34 mouse cellular contexts compared by ENCODE assay signal in the genomic region with DNA sequence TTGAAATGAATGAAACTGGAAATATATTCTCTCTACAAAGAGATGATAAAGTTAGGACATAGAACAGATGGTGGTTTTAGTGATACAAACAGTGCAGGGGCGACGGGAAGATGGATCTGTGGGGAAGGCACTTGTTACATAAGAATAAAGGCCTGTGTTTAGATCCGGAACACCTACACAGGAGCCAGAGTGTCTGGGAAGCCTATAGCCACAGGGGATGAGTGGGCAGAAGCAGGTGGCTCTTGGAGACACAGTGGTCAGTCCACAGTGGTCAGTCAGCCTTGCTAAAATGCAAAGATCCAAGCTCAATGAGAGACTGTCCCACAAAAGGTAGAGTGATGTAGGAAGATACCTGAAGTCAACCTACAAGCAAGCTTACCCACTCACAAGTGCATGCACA. TPM values are rescaled to one million over a fixed set of nuclear protein-coding genes. Genes with fewer than 3 reads are reported as not detected.
DNase-seq lines count a peak whose midpoint lies in the region; ATAC-seq and TF ChIP-seq lines count a peak whose summit lies in the region.
"Had no signal": no experiment of that assay in that cellular context is flagged by ENCODE, and none has a peak within 500 bp of the region (broad histone marks: within the 10 kb centered on the region; RNA-seq: fewer than 3 reads in every experiment).

No protein-coding gene starts in this region.

- no peak overlapping the region for H3K4me2 ChIP-seq in lung, postnatal 0 days (replicated peaks; ENCODE audit: low read depth, low read length)
- H3K4me2 ChIP-seq: embryonic facial prominence, embryonic 13.5 days; forebrain, embryonic 15.5 days; hindbrain, embryonic 15.5 days; limb, embryonic 12.5 days; liver, embryonic 15.5 days; lung, embryonic 14.5 days; midbrain, embryonic 15.5 days; neural tube, embryonic 15.5 days had no signal

- H3K4me1 ChIP-seq in lung, postnatal 0 days (ENCODE audit: insufficient read depth, low read depth, low read length): no peaks in the 10 kb centered on the region
- H3K4me1 ChIP-seq in cerebellum, adult 2 months (ENCODE audit: control insufficient read depth, insufficient read depth, low read length): no peaks in the 10 kb centered on the region
- H3K4me1 ChIP-seq: forebrain, embryonic 10.5 days; forebrain, embryonic 15.5 days; hindbrain, embryonic 10.5 days; hindbrain, embryonic 15.5 days; limb, embryonic 12.5 days; liver, embryonic 15.5 days; midbrain, embryonic 10.5 days; midbrain, embryonic 15.5 days had no signal

- no peaks in the 10 kb centered on the region for H3K27me3 ChIP-seq in lung, postnatal 0 days (replicated peaks; ENCODE audit: insufficient read depth, low read length)
- H3K27me3 ChIP-seq in cerebellum, adult 2 months (ENCODE audit: control insufficient read depth, insufficient read depth, low read length): no peaks in the 10 kb centered on the region; the same call in 1 of the 2 replicates
- H3K27me3 ChIP-seq: embryonic facial prominence, embryonic 13.5 days; forebrain, embryonic 15.5 days; hindbrain, embryonic 15.5 days; limb, embryonic 12.5 days; liver, embryonic 15.5 days; midbrain, embryonic 15.5 days; neural tube, embryonic 15.5 days; Patski had no signal

- 73% methylated on average over 3 of the region's 3 CpGs for WGBS in lung, postnatal 0 days
- WGBS in cerebellum, adult 2 months: 64% methylated on average over 3 of the region's 3 CpGs

- TF ChIP-seq POLR2A in cerebellum, adult 2 months (IDR thresholded peaks at IDR 0.05; ENCODE audit: borderline replicate concordance, insufficient read depth, low read length): no peak

- H3K9ac ChIP-seq in lung, postnatal 0 days (replicated peaks; ENCODE audit: low read depth): no peak overlapping the region
- H3K9ac ChIP-seq: embryonic facial prominence, embryonic 13.5 days; forebrain, embryonic 15.5 days; hindbrain, embryonic 15.5 days; limb, embryonic 12.5 days; liver, embryonic 15.5 days; lung, embryonic 14.5 days; midbrain, embryonic 15.5 days; neural tube, embryonic 15.5 days had no signal

- no peaks in the 10 kb centered on the region for H3K9me3 ChIP-seq in lung, postnatal 0 days (ENCODE audit: low read length)
- H3K9me3 ChIP-seq: embryonic facial prominence, embryonic 13.5 days; forebrain, embryonic 10.5 days; forebrain, embryonic 15.5 days; hindbrain, embryonic 10.5 days; hindbrain, embryonic 15.5 days; limb, embryonic 12.5 days; liver, embryonic 15.5 days; midbrain, embryonic 10.5 days; midbrain, embryonic 15.5 days; neural tube, embryonic 15.5 days had no signal

- H3K36me3 ChIP-seq in lung, postnatal 0 days (ENCODE audit: insufficient read depth, low read length): no peaks in the 10 kb centered on the region
- H3K36me3 ChIP-seq: embryonic facial prominence, embryonic 13.5 days; forebrain, embryonic 10.5 days; forebrain, embryonic 15.5 days; hindbrain, embryonic 10.5 days; hindbrain, embryonic 15.5 days; limb, embryonic 12.5 days; liver, embryonic 15.5 days; midbrain, embryonic 10.5 days; midbrain, embryonic 15.5 days; neural tube, embryonic 15.5 days had no signal

- intact Hi-C loops in left cerebral cortex, postnatal 25 days (cut with DNase I): loop anchor here (2.0 to 5.0 kb wide), 2 partner anchors 31 to 114 kb away; no protein-coding TSS in a partner anchor

- no peak overlapping the region for H3K4me3 ChIP-seq in lung, postnatal 0 days (ENCODE audit: low read depth, low read length)
- H3K4me3 ChIP-seq in cerebellum, adult 2 months (replicated peaks; ENCODE audit: insufficient read depth, low read depth, low read length): no peak overlapping the region
- H3K4me3 ChIP-seq: embryonic facial prominence, embryonic 13.5 days; forebrain, embryonic 10.5 days; forebrain, embryonic 15.5 days; hindbrain, embryonic 10.5 days; hindbrain, embryonic 15.5 days; limb, embryonic 12.5 days; liver, embryonic 15.5 days; midbrain, embryonic 10.5 days; midbrain, embryonic 15.5 days; neural tube, embryonic 15.5 days had no signal

- TF ChIP-seq CTCF in lung, postnatal 0 days (IDR thresholded peaks at IDR 0.05): no peak
- TF ChIP-seq CTCF in cerebellum, adult 2 months (IDR thresholded peaks at IDR 0.05; ENCODE audit: borderline replicate concordance, insufficient read depth, low read depth, low read length): no peak

- TF ChIP-seq EP300 in lung, postnatal 0 days (IDR thresholded peaks at IDR 0.05): no peak

- no peak overlapping the region for H3K27ac ChIP-seq in lung, postnatal 0 days (ENCODE audit: low read length)
- no peak overlapping the region for H3K27ac ChIP-seq in cerebellum, adult 2 months (ENCODE audit: insufficient read depth, low read length)
- H3K27ac ChIP-seq: embryonic facial prominence, embryonic 13.5 days; forebrain, embryonic 10.5 days; forebrain, embryonic 15.5 days; hindbrain, embryonic 10.5 days; hindbrain, embryonic 15.5 days; limb, embryonic 12.5 days; liver, embryonic 15.5 days; midbrain, embryonic 10.5 days; midbrain, embryonic 15.5 days; neural tube, embryonic 15.5 days; stomach, postnatal 0 days had no signal

- DNase-seq in layer of hippocampus, adult 9-11 months: peak; percentile 30
- no peak for DNase-seq in layer of hippocampus, adult 11-12 months (ENCODE audit: low spot score)
- DNase-seq in right cerebral cortex, adult 2 months (ENCODE audit: low spot score in 2 of 2): peak; percentile 55 to 71
- DNase-seq in right cerebral cortex, postnatal 14 days: no peak
- peak; percentile 57 to 90 for DNase-seq in left cerebral cortex, postnatal 25 days (ENCODE audit: low spot score in 2 of 2)
- DNase-seq in lung, postnatal 0 days (ENCODE audit: low spot score): no peak
- no peak for DNase-seq in cerebellum, adult 2 months
- DNase-seq: adrenal gland, postnatal 10 days; cerebellum, adult 11 months; cerebellum, adult 9-11 months; heart, postnatal 14 days; kidney, adult 11 months; kidney, postnatal 14 days; lung, embryonic 14.5 days; thymus, adult 2 months; thymus, postnatal 36 days had no signal

- no peak for ATAC-seq in lung, postnatal 0 days
- ATAC-seq: forebrain, embryonic 15.5 days; inflammation-experienced regulatory T-cells, adult 6 months; midbrain, embryonic 15.5 days; Patski had no signal

RNA-seq across cellular contexts. Expression of gene Fam189a1, which starts 32.6 kb away (rescaled TPM):
- 10 to 100 TPM; 58.1 to 59.0 TPM for total RNA-seq in left cerebral cortex, postnatal 25 days (2021)
- polyA plus RNA-seq in lung, postnatal 0 days (2015; fragmentation: Nextera tagmentation; extraction: Ambion mirVana): 0.07 and 0.25 TPM in 2 replicates
- polyA plus RNA-seq in cerebellum, adult 2 months (2012; rRNA removed): 17.1 and 17.5 TPM in 2 replicates
- total RNA-seq: common myeloid progenitor, adult 5-6 weeks; heart, adult 8-10 months; heart, postnatal 14 days; liver, adult 2 months; megakaryocyte progenitor cell, adult 5-6 weeks; MEL had no signal
- polyA plus RNA-seq: liver, embryonic 15.5 days had no signal

Comparison
In these comparisons a context has a peak if more than half of its experiments do, and no peak if none do; other contexts are left out.
1. DNase-seq: peak in layer of hippocampus, adult 9-11 months (single experiment), right cerebral cortex, adult 2 months (2 of 2) and left cerebral cortex, postnatal 25 days (2 of 2); none in layer of hippocampus, adult 11-12 months (single experiment), right cerebral cortex, postnatal 14 days (single experiment), lung, postnatal 0 days (single experiment) and cerebellum, adult 2 months (0 of 2).
2. RNA of gene Fam189a1, which starts 32.6 kb away (polyA plus RNA-seq): 17.1 to 17.5 TPM in cerebellum, adult 2 months; 0.07 to 0.25 TPM in lung, postnatal 0 days; every median in the first group is over 10 times any median in the second.